11 mouse cellular contexts compared by ENCODE assay signal in genomic region chr4:97880120-97881055, GRCm38 (mm10).
DNase-seq lines count a peak whose midpoint lies in the region; ATAC-seq and TF ChIP-seq lines count a peak whose summit lies in the region.
"Had no signal": no experiment of that assay in that cellular context is flagged by ENCODE, and none has a peak within 500 bp of the region (broad histone marks: within the 10 kb centered on the region; RNA-seq: fewer than 3 reads in every experiment).

No protein-coding gene starts in this region.

- H3K36me3 ChIP-seq in forebrain, embryonic 15.5 days = no peaks in the 10 kb centered on the region
- no peaks in the 10 kb centered on the region for H3K36me3 ChIP-seq in lung, postnatal 0 days (ENCODE audit: insufficient read depth, low read length)
- H3K36me3 ChIP-seq in heart, embryonic 11.5 days (ENCODE audit: control insufficient read depth, insufficient read depth, low read length) = no peaks in the 10 kb centered on the region
- H3K36me3 ChIP-seq: embryonic facial prominence, embryonic 15.5 days had no signal

- no peak overlapping the region for H3K4me2 ChIP-seq in forebrain, embryonic 15.5 days (replicated peaks)
- no peak overlapping the region for H3K4me2 ChIP-seq in lung, postnatal 0 days (replicated peaks; ENCODE audit: low read depth, low read length)
- H3K4me2 ChIP-seq in heart, embryonic 11.5 days = no peak overlapping the region
- H3K4me2 ChIP-seq: embryonic facial prominence, embryonic 15.5 days had no signal

- TF ChIP-seq EP300 in lung, postnatal 0 days (IDR thresholded peaks at IDR 0.05) = no peak

- H3K9me3 ChIP-seq in forebrain, embryonic 15.5 days = no peaks in the 10 kb centered on the region
- no peaks in the 10 kb centered on the region for H3K9me3 ChIP-seq in lung, postnatal 0 days (ENCODE audit: low read length)
- no peaks in the 10 kb centered on the region for H3K9me3 ChIP-seq in heart, embryonic 11.5 days (replicated peaks; ENCODE audit: control insufficient read depth, low read length)
- H3K9me3 ChIP-seq: embryonic facial prominence, embryonic 15.5 days; megakaryocyte, embryonic 14.5 days had no signal

- peak; percentile 13 for DNase-seq in right cerebral cortex, adult 18-20 months
- no peak for DNase-seq in right cerebral cortex, postnatal 36 days (ENCODE audit: low spot score in 2 of 2)
- peak; percentile 42 for DNase-seq in kidney, postnatal 14 days
- DNase-seq in telencephalon, adult 2 months (ENCODE audit: low read depth, low spot score) = peak; percentile 36
- DNase-seq in adrenal gland, postnatal 36 days = no peak
- no peak for DNase-seq in lung, postnatal 0 days (ENCODE audit: low spot score)
- DNase-seq: right cerebral cortex, postnatal 4 days had no signal

- H3K27ac ChIP-seq in forebrain, embryonic 15.5 days (replicated peaks) = peak overlapping the region; percentile 82
- no peak overlapping the region for H3K27ac ChIP-seq in lung, postnatal 0 days (ENCODE audit: low read length)
- H3K27ac ChIP-seq in heart, embryonic 11.5 days (ENCODE audit: low read depth, low read length) = no peak overlapping the region
- H3K27ac ChIP-seq: embryonic facial prominence, embryonic 15.5 days had no signal

- no peak overlapping the region for H3K9ac ChIP-seq in forebrain, embryonic 15.5 days (replicated peaks)
- no peak overlapping the region for H3K9ac ChIP-seq in lung, postnatal 0 days (replicated peaks; ENCODE audit: low read depth)
- H3K9ac ChIP-seq in heart, embryonic 11.5 days (ENCODE audit: low read depth, low read length) = no peak overlapping the region
- H3K9ac ChIP-seq: embryonic facial prominence, embryonic 15.5 days had no signal

- WGBS in forebrain, embryonic 15.5 days = 44% methylated on average over 9 of the region's 9 CpGs
- 84% methylated on average over 9 of the region's 9 CpGs for WGBS in lung, postnatal 0 days
- WGBS in heart, embryonic 11.5 days (ENCODE audit: insufficient replicate concordance) = 83% methylated on average over 9 of the region's 9 CpGs

- H3K4me1 ChIP-seq in forebrain, embryonic 15.5 days = peaks cover 45% of the 10 kb centered on the region
- no peaks in the 10 kb centered on the region for H3K4me1 ChIP-seq in lung, postnatal 0 days (ENCODE audit: insufficient read depth, low read depth, low read length)
- H3K4me1 ChIP-seq in heart, embryonic 11.5 days (ENCODE audit: control insufficient read depth, insufficient read depth, low read length) = peaks cover 5% of the 10 kb centered on the region; the same call in 1 of the 2 replicates

- peak; percentile 93 for ATAC-seq in forebrain, embryonic 15.5 days (replicated peaks)
- ATAC-seq in lung, postnatal 0 days = no peak
- no peak for ATAC-seq in heart, embryonic 11.5 days (replicated peaks; ENCODE audit: insufficient number of reproducible peaks, low FRiP score, low TSS enrichment)

- H3K27me3 ChIP-seq in forebrain, embryonic 15.5 days = no peaks in the 10 kb centered on the region
- H3K27me3 ChIP-seq in lung, postnatal 0 days (replicated peaks; ENCODE audit: insufficient read depth, low read length) = no peaks in the 10 kb centered on the region
- H3K27me3 ChIP-seq in heart, embryonic 11.5 days (ENCODE audit: control insufficient read depth, insufficient read depth, low read length) = no peaks in the 10 kb centered on the region
- H3K27me3 ChIP-seq: embryonic facial prominence, embryonic 15.5 days; megakaryocyte, embryonic 14.5 days had no signal

- H3K4me3 ChIP-seq in forebrain, embryonic 15.5 days = no peak overlapping the region
- H3K4me3 ChIP-seq in lung, postnatal 0 days (ENCODE audit: low read depth, low read length) = no peak overlapping the region
- H3K4me3 ChIP-seq in heart, embryonic 11.5 days (ENCODE audit: low read depth, low read length) = no peak overlapping the region
- H3K4me3 ChIP-seq: embryonic facial prominence, embryonic 15.5 days; megakaryocyte, embryonic 14.5 days had no signal

- TF ChIP-seq CTCF in lung, postnatal 0 days (IDR thresholded peaks at IDR 0.05) = no peak

Comparison
In these comparisons a context has a peak if more than half of its experiments do, and no peak if none do; other contexts are left out.
1. DNase-seq: peak in right cerebral cortex, adult 18-20 months (single experiment), kidney, postnatal 14 days (single experiment) and telencephalon, adult 2 months (single experiment); none in right cerebral cortex, postnatal 36 days (0 of 2), adrenal gland, postnatal 36 days (0 of 2) and lung, postnatal 0 days (single experiment).